Mouse (Mus musculus): ENCODE data around the gene Fgfrl1. TPM values are rescaled to one million over a fixed set of nuclear protein-coding genes. Genes with fewer than 3 reads are reported as not detected.
A peak's percentile ranks its signal among the peaks of the same experiment; 100 is the strongest.

Fgfrl1 gene
- polyA plus RNA-seq, 1 experiment from 2014 or later: 21.2 TPM

GRCm38 (mm10) chr5:108707758-108708157 lies 15.6 kb downstream of the Fgfrl1 start:
- no peak overlapping the region for H3K27ac ChIP-seq (replicated peaks)
- 0 out of 2 replicates have a peak, but pooled peaks cover 2% of the 10 kb centered on the region for H3K4me1 ChIP-seq (replicated peaks; ENCODE audit: control insufficient read depth, insufficient read depth)

DNA sequence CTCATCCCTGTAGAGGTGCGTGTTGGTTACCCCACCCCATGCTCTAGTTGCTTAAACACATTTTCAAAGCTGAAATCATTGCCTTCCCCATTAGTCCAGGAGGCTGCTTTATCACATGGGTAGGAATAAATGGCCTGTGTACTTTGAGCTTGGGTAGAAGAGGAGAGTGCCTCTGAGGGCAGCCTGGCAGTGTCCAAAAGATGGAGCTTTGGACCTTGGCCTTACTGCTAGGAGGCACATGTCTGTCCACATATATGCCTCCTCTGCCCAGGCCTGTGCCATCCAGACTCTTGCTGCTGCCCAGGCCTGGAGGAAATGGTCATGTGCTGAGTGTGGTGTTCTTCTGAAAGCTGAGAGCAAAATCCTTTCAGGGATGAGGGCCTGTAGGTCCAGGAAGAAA lies 16.2 kb downstream of the Fgfrl1 start:
- TF ChIP-seq EP300 (optimal IDR thresholded peaks at IDR 0.05): no peak
- TF ChIP-seq CTCF (IDR thresholded peaks at IDR 0.05; ENCODE audit: low read depth): no peak
- no peak overlapping the region for H3K27ac ChIP-seq (replicated peaks)
- DNase-seq (ENCODE audit: low spot score): no peak
- H3K36me3 ChIP-seq (ENCODE audit: control insufficient read depth, insufficient read depth, low read length): peaks cover 8% of the 10 kb centered on the region; the same call in 1 of the 2 replicates
- H3K4me2 ChIP-seq (replicated peaks; ENCODE audit: low read depth): no peak overlapping the region
- 0 out of 2 replicates have a peak, but pooled peaks cover 2% of the 10 kb centered on the region for H3K4me1 ChIP-seq (replicated peaks; ENCODE audit: control insufficient read depth, insufficient read depth)
- H3K9ac ChIP-seq (ENCODE audit: low read length): no peak overlapping the region
- 95% methylated on average over 1 of the region's 1 CpGs for WGBS
- no peak for ATAC-seq (ENCODE audit: low FRiP score, low TSS enrichment)
- no peak overlapping the region for H3K4me3 ChIP-seq (ENCODE audit: low read depth, low read length)
- no peaks in the 10 kb centered on the region for H3K27me3 ChIP-seq (ENCODE audit: control insufficient read depth, insufficient read depth, low read length)
- no peaks in the 10 kb centered on the region for H3K9me3 ChIP-seq (ENCODE audit: control insufficient read depth, low read length)

More at GRCm38 (mm10) chr5:108707758-108708157, 15.6 kb downstream of the Fgfrl1 start:
- no peak overlapping the region for H3K9ac ChIP-seq (ENCODE audit: low read length)
- TF ChIP-seq EP300 (optimal IDR thresholded peaks at IDR 0.05): no peak
- no peak for TF ChIP-seq CTCF (IDR thresholded peaks at IDR 0.05; ENCODE audit: low read depth)
- ATAC-seq (ENCODE audit: low FRiP score, low TSS enrichment): no peak
- H3K9me3 ChIP-seq (ENCODE audit: control insufficient read depth, low read length): no peaks in the 10 kb centered on the region
- WGBS: 85% methylated on average over 2 of the region's 2 CpGs
- DNase-seq (ENCODE audit: low spot score): no peak
- H3K27me3 ChIP-seq (ENCODE audit: control insufficient read depth, insufficient read depth, low read length): no peaks in the 10 kb centered on the region
- H3K4me2 ChIP-seq (replicated peaks; ENCODE audit: low read depth): no peak overlapping the region
- H3K4me3 ChIP-seq (ENCODE audit: low read depth, low read length): no peak overlapping the region
- H3K36me3 ChIP-seq (ENCODE audit: control insufficient read depth, insufficient read depth, low read length): peaks cover 8% of the 10 kb centered on the region; the same call in 1 of the 2 replicates

DNA sequence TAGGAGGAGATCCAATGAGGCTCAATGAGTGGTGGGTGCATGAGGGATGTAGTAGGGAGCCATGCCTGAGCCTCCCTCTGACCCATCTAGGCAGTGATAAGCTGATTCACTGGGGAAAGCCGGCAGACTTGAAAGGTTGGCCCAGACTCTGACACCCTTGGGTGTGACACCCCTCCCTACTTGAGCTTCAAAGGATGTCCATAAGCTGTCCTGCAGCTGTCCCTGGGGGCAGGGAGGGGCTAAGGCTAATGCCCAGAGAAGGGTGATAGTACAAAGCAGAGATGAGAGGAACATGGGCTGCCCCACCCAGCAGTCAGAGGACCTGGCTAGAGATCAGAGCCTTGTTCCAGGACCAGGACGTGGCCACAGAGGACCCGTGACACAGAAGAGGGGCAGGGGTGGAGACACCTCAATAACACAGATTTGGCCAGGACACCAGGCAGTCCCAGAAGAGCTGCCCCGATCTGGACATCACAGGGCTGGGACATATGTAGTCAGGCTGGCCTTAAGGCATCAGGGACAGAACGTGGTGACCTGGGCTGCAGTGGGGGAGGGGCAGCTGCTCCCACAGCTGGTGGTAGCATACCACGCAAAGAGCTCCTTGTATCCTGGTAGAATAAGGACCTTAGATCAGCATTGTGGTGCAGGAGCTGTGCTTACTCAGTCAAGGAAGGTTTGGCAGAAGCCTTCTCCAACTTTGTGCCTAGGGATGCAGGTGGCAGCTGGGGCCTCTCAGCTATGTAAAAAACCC lies 17.0 kb downstream of the Fgfrl1 start:
- H3K4me3 ChIP-seq (ENCODE audit: low read depth, low read length): no peak overlapping the region
- no peak for DNase-seq (ENCODE audit: low spot score)
- WGBS: 46% methylated on average over 6 of the region's 6 CpGs
- no peak overlapping the region for H3K27ac ChIP-seq (replicated peaks)
- H3K9ac ChIP-seq (ENCODE audit: low read length): no peak overlapping the region
- no peaks in the 10 kb centered on the region for H3K4me1 ChIP-seq (replicated peaks; ENCODE audit: control insufficient read depth, insufficient read depth)
- H3K27me3 ChIP-seq (ENCODE audit: control insufficient read depth, insufficient read depth, low read length): no peaks in the 10 kb centered on the region
- peak; percentile 14; the same call in 1 of the 2 replicates for ATAC-seq (ENCODE audit: low FRiP score, low TSS enrichment)
- H3K36me3 ChIP-seq (ENCODE audit: control insufficient read depth, insufficient read depth, low read length): peaks cover 8% of the 10 kb centered on the region; the same call in 1 of the 2 replicates
- H3K4me2 ChIP-seq (replicated peaks; ENCODE audit: low read depth): no peak overlapping the region
- TF ChIP-seq EP300 (optimal IDR thresholded peaks at IDR 0.05) (no peak), CTCF (IDR thresholded peaks at IDR 0.05; ENCODE audit: low read depth) (no peak)
- no peaks in the 10 kb centered on the region for H3K9me3 ChIP-seq (ENCODE audit: control insufficient read depth, low read length)

DNA sequence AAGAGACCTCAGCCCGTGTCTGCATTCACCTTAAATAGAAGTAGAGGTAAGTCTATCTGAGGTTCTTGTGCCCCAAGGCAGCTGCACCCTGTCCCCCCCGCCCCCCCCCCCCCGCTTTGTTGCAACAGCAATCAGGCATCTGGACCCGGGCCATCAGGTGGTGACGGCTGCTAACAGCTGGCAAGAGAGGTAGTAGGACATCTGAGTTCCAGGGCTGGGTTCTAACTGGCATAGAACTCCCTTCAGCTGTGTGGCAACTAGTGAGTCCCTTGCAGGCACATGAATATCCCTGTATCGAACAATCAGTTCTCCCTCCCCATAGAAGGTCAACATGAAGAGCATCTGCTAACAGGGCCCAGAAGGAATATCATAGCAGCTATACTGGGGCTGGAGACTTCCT lies 19.8 kb downstream of the Fgfrl1 start:
- Histone ChIP-seq H3K4me1 (replicated peaks; ENCODE audit: control insufficient read depth, insufficient read depth) (no peaks in the 10 kb centered on the region), H3K9me3 (ENCODE audit: control insufficient read depth, low read length) (no peaks in the 10 kb centered on the region), H3K9ac (ENCODE audit: low read length) (no peak overlapping the region), H3K4me3 (ENCODE audit: low read depth, low read length) (no peak overlapping the region), H3K36me3 (ENCODE audit: control insufficient read depth, insufficient read depth, low read length) (no peaks in the 10 kb centered on the region), H3K4me2 (replicated peaks; ENCODE audit: low read depth) (no peak overlapping the region), H3K27ac (replicated peaks) (no peak overlapping the region), H3K27me3 (ENCODE audit: control insufficient read depth, insufficient read depth, low read length) (no peaks in the 10 kb centered on the region)
- WGBS: 84% methylated on average over 6 of the region's 6 CpGs
- TF ChIP-seq CTCF (IDR thresholded peaks at IDR 0.05; ENCODE audit: low read depth) (no peak), EP300 (optimal IDR thresholded peaks at IDR 0.05) (no peak)
- DNase-seq (ENCODE audit: low spot score): no peak
- ATAC-seq (ENCODE audit: low FRiP score, low TSS enrichment): no peak

- Histone ChIP-seq H3K36me3 (ENCODE audit: control insufficient read depth, insufficient read depth, low read length) (no peaks in the 10 kb centered on the region), H3K27me3 (ENCODE audit: control insufficient read depth, insufficient read depth, low read length) (no peaks in the 10 kb centered on the region), H3K9ac (ENCODE audit: low read length) (no peak overlapping the region), H3K4me1 (replicated peaks; ENCODE audit: control insufficient read depth, insufficient read depth) (no peaks in the 10 kb centered on the region), H3K27ac (replicated peaks) (no peak overlapping the region), H3K9me3 (ENCODE audit: control insufficient read depth, low read length) (no peaks in the 10 kb centered on the region), H3K4me3 (ENCODE audit: low read depth, low read length) (no peak overlapping the region), H3K4me2 (replicated peaks; ENCODE audit: low read depth) (no peak overlapping the region)
- WGBS: 93% methylated on average over 2 of the region's 2 CpGs
- no peak for DNase-seq (ENCODE audit: low spot score)
- no peak for ATAC-seq (ENCODE audit: low FRiP score, low TSS enrichment)
- TF ChIP-seq CTCF (IDR thresholded peaks at IDR 0.05; ENCODE audit: low read depth) (no peak), EP300 (optimal IDR thresholded peaks at IDR 0.05) (no peak)
These were observed 20.9 kb downstream of the Fgfrl1 start for GRCm38 (mm10) chr5:108713096-108713495.

DNA sequence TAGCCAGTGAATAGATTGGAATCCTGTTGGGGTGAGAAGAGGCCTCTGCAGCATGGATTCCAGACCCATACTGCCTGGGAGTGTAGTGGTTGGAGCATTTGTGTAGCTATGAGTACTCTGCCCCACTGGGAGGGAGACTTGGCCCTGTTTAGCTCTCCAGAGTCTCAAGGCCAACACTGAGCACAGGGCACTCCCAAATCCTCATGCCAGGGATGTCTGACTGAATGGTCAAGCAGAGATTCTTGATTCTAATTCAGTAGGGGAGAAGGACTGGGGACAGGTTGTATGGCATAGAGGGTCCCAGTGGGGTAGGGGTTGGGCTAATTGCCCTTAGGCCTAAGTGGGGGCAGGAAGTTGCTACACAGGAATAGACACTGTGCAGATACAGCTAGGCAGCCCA lies 21.5 kb downstream of the Fgfrl1 start:
- no peaks in the 10 kb centered on the region for H3K27me3 ChIP-seq (ENCODE audit: control insufficient read depth, insufficient read depth, low read length)

More for the DNA sequence above, 21.5 kb downstream of the Fgfrl1 start:
- ATAC-seq (ENCODE audit: low FRiP score, low TSS enrichment): no peak
- Histone ChIP-seq H3K36me3 (ENCODE audit: control insufficient read depth, insufficient read depth, low read length) (no peaks in the 10 kb centered on the region), H3K4me1 (replicated peaks; ENCODE audit: control insufficient read depth, insufficient read depth) (no peaks in the 10 kb centered on the region), H3K9ac (ENCODE audit: low read length) (no peak overlapping the region), H3K9me3 (ENCODE audit: control insufficient read depth, low read length) (no peaks in the 10 kb centered on the region), H3K27ac (replicated peaks) (0 out of 2 replicates have a peak overlapping the region, but pooled peaks have one; percentile 31), H3K4me3 (ENCODE audit: low read depth, low read length) (no peak overlapping the region), H3K4me2 (replicated peaks; ENCODE audit: low read depth) (no peak overlapping the region)
- TF ChIP-seq EP300 (optimal IDR thresholded peaks at IDR 0.05): no peak
- TF ChIP-seq CTCF (IDR thresholded peaks at IDR 0.05; ENCODE audit: low read depth): no peak
- no peak for DNase-seq (ENCODE audit: low spot score)
